Mouse (Mus musculus): Measurements from ENCODE around the gene Slc23a4.

Slc23a4 gene

DNA sequence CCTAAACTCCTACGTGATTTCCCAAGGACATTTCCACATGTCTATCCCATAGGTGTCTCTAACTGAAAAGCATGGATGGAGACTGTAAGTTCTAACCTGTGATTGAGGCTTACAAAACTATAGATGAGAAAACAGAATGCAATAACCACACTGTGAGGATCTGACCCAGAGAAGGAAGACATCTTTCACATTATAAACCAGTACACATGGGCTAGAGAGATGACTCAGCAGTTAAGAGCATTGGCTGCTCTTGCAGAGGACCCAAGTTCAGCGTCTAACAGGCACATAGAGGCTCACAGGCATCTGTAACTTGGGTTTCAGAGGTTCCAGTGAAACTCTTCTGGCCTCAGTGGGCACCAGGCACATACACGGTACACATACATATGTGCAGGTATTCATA, 73.7 kb downstream of the Slc23a4 start:
- TF ChIP-seq CTCF (conservative IDR thresholded peaks at IDR 0.05; ENCODE audit: low read length) = no peak
- TF ChIP-seq NANOG (IDR thresholded peaks at IDR 0.05; ENCODE audit: borderline replicate concordance, low read length) = no peak
- TF ChIP-seq POU5F1 (IDR thresholded peaks at IDR 0.05; ENCODE audit: borderline replicate concordance, low read length) = no peak
- Histone ChIP-seq H3K27me3 (ENCODE audit: insufficient read depth, low read length) (peaks cover 23% of the 10 kb centered on the region), H3K9me3 (ENCODE audit: low read length) (no peaks in the 10 kb centered on the region), H3K4me3 (replicated peaks; ENCODE audit: low read length) (no peak overlapping the region), H3K4me1 (replicated peaks; ENCODE audit: low read depth, low read length) (peaks cover 35% of the 10 kb centered on the region), H3K36me3 (ENCODE audit: insufficient read depth, low read length) (no peaks in the 10 kb centered on the region)

DNA sequence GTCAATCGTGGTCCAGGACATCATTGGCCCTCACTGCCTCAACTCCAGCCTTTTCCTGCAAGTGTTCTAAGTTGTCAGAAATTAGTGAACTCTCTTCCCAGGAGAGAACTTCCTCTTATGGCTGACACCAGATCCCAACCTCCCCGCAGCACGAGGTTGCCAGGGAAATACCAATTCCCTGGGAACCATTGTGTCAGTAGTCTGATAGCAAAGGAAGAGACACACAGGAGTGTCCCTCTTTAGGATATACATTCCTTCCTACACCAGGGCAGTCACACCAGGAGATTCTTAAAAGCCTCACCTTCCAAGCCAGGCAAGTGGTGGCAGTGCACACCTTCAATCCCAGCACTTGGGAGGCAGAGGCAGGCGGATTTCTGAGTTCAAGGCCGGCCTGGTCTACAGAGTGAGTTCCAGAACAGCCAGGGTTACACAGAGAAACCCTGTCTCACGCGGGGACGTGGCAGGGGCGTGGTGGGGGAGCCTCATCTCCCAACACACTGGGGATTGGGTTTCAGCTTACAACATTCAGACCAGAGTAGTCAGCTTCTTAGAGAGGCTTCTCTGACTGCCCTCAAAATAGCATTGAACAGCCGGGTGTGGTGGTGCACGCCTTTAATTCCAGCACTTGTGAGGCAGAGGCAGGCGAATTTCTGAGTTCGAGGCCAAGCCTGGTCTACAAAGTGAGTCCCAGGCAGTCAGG, 74.7 kb downstream of the Slc23a4 start:
- TF ChIP-seq POU5F1 (IDR thresholded peaks at IDR 0.05; ENCODE audit: borderline replicate concordance, low read length) (no peak), CTCF (conservative IDR thresholded peaks at IDR 0.05; ENCODE audit: low read length) (no peak), NANOG (IDR thresholded peaks at IDR 0.05; ENCODE audit: borderline replicate concordance, low read length) (no peak)
- Histone ChIP-seq H3K27me3 (ENCODE audit: insufficient read depth, low read length) (peaks cover 22% of the 10 kb centered on the region), H3K4me3 (replicated peaks; ENCODE audit: low read length) (no peak overlapping the region), H3K4me1 (replicated peaks; ENCODE audit: low read depth, low read length) (peaks cover 26% of the 10 kb centered on the region), H3K9me3 (ENCODE audit: low read length) (no peaks in the 10 kb centered on the region), H3K36me3 (ENCODE audit: insufficient read depth, low read length) (peaks cover 9% of the 10 kb centered on the region)

DNA sequence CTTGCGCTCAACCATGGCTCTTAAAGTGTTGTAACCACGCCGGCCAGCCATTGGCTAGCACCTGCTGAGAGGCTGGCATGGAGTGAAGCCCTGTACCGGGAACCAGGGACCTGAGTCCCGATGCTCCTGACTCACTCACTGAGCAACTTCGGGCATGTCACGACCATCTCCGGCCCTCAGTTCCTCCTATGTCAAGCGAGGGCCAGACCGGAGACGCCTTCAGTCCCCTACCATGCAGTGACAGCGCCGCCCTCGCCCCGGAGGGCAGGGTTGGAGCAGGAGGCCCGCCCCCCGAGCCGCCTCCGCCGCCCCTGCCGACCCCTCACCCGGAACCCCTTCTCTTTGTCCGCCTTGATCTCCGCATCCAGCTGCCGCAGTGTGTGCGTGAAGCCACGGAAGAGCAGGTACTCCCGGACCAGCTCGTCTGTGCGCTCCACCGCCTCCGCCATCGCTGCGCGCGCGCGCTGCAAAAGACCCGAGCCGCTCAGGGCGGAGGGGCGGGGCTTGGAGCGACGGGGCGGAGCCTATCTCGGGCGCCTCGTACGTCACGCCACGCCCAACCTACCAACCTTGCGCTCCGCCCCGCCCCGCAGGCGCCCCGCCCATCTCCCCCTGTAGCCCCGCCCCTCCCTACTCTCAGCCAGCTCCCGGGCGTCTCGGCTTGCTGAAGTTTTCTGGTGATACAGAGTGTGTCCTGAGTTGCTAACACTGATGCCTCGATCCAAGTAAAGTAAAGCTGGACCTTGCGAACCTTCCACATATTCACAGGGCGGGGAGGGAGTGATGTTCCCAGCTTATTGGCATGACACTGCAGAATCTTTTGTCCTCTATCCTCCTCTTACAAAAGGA, 77.6 kb downstream of the Slc23a4 start, which contains the start of gene Wdr91:
Gene Wdr91, minus strand, starts transcription at position 506 of the 849 bp plus-strand sequence.
- H3K27me3 ChIP-seq (ENCODE audit: insufficient read depth, low read length) = peaks cover 32% of the 10 kb centered on the region
- peaks cover 23% of the 10 kb centered on the region for H3K4me1 ChIP-seq (replicated peaks; ENCODE audit: low read depth, low read length)
- peak within 1 kb of the TSS; percentile 91 for H3K4me3 ChIP-seq (replicated peaks; ENCODE audit: low read length)
- TF ChIP-seq CTCF (conservative IDR thresholded peaks at IDR 0.05; ENCODE audit: low read length) (no peak), NANOG (IDR thresholded peaks at IDR 0.05; ENCODE audit: borderline replicate concordance, low read length) (no peak), POU5F1 (IDR thresholded peaks at IDR 0.05; ENCODE audit: borderline replicate concordance, low read length) (no peak)
- peaks cover 37% of the 10 kb centered on the region for H3K36me3 ChIP-seq (ENCODE audit: insufficient read depth, low read length)
- no peaks in the 10 kb centered on the region for H3K9me3 ChIP-seq (ENCODE audit: low read length)

DNA sequence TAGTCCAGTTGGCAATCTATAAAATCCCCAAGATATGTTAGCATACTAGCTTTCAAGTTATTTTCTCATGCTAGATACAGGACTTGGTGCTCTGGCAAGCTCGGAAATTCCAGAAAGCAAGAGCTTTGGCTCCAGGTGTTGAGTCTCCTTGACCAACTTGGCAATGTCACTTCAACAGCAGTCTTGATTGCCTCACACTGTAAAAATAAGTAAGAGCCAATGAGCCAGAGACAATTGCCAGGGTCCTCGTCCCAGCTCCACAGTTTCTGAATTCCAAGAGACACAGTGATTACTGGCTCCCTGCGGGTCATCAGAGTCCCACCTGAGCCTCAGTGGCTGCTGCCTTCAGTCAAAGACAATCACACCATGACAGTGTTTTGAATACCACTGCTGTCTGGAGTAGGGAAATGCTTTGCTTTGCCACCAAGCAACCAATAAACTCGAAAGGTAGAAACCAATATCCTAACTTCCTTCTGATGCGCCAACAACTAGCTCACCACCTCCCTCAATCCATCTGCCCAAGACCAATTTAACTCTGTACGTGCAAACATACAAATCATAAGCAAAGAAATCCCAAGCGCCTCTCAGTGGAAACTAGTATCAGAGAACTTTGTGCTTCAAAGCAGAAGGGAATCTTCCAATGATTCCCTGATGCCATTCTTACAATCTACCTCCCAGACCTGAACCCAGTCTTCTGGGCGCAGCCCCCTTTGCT, 78.4 kb downstream of the Slc23a4 start:
- Histone ChIP-seq H3K4me3 (replicated peaks; ENCODE audit: low read length) (peak overlapping the region; percentile 91), H3K4me1 (replicated peaks; ENCODE audit: low read depth, low read length) (peaks cover 23% of the 10 kb centered on the region), H3K36me3 (ENCODE audit: insufficient read depth, low read length) (peaks cover 45% of the 10 kb centered on the region), H3K27me3 (ENCODE audit: insufficient read depth, low read length) (peaks cover 40% of the 10 kb centered on the region), H3K9me3 (ENCODE audit: low read length) (no peaks in the 10 kb centered on the region)
- TF ChIP-seq NANOG (IDR thresholded peaks at IDR 0.05; ENCODE audit: borderline replicate concordance, low read length) (no peak), POU5F1 (IDR thresholded peaks at IDR 0.05; ENCODE audit: borderline replicate concordance, low read length) (no peak), CTCF (conservative IDR thresholded peaks at IDR 0.05; ENCODE audit: low read length) (no peak)

DNA sequence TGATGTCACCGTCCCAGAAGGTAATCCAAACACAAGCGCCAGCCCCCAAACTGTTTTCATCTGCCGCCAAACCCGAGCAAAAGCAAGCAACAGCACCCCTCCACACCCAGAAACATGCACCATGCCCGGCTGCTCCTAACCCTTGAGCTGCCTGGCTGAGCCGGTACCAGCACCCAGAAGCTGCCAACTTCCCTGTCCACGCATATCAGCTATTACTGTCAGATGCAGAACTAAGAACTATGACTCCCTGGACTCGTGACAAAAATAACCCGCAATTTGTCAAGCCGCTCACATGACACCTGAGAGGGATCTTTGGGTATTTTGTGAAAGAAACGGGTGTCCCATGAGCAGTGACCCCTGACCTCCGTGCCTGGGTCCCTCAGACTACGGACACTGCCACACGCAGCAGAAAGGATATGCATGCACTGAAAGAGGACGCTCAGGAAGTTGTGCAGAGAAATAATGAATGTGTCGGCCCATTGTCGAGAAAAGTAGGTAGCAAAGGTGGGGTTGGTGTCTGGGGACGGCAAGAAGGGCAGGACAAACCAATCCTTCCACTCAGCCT, 80.4 kb downstream of the Slc23a4 start:
- no peaks in the 10 kb centered on the region for H3K9me3 ChIP-seq (ENCODE audit: low read length)
- H3K4me3 ChIP-seq (replicated peaks; ENCODE audit: low read length) = no peak overlapping the region
- H3K4me1 ChIP-seq (replicated peaks; ENCODE audit: low read depth, low read length) = peaks cover 11% of the 10 kb centered on the region
- H3K36me3 ChIP-seq (ENCODE audit: insufficient read depth, low read length) = peaks cover 64% of the 10 kb centered on the region
- TF ChIP-seq CTCF (conservative IDR thresholded peaks at IDR 0.05; ENCODE audit: low read length) = no peak
- TF ChIP-seq NANOG (IDR thresholded peaks at IDR 0.05; ENCODE audit: borderline replicate concordance, low read length) = no peak
- TF ChIP-seq POU5F1 (IDR thresholded peaks at IDR 0.05; ENCODE audit: borderline replicate concordance, low read length) = no peak
- H3K27me3 ChIP-seq (ENCODE audit: insufficient read depth, low read length) = peaks cover 53% of the 10 kb centered on the region

DNA sequence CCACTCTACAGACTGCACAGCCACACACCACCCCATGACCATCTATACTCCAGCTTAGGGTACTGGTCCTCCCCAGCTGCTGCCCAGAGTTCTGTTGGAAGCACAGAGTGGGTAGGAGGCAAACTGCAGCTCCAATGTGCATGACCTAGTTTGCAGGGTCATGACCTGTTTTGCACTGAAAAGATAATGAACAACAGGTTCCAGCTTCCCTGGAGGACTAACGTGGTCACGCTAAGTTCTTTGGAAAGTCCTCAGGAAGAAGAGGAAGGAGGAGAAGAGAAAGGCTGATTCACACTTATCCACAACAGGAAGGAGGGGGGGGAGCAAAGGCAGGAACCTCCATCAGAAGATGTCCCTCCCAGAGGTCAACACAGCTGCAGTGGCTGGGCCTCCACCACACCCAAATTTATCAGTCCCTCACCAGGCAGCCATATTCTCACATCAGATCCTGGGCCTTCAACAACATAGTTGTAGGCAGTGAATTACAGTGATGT, 81.0 kb downstream of the Slc23a4 start:
- no peaks in the 10 kb centered on the region for H3K9me3 ChIP-seq (ENCODE audit: low read length)
- H3K27me3 ChIP-seq (ENCODE audit: insufficient read depth, low read length) = peaks cover 59% of the 10 kb centered on the region
- peaks cover 16% of the 10 kb centered on the region for H3K4me1 ChIP-seq (replicated peaks; ENCODE audit: low read depth, low read length)
- TF ChIP-seq CTCF (conservative IDR thresholded peaks at IDR 0.05; ENCODE audit: low read length) = no peak
- no peak for TF ChIP-seq POU5F1 (IDR thresholded peaks at IDR 0.05; ENCODE audit: borderline replicate concordance, low read length)
- no peak overlapping the region for H3K4me3 ChIP-seq (replicated peaks; ENCODE audit: low read length)
- peaks cover 70% of the 10 kb centered on the region for H3K36me3 ChIP-seq (ENCODE audit: insufficient read depth, low read length)

DNA sequence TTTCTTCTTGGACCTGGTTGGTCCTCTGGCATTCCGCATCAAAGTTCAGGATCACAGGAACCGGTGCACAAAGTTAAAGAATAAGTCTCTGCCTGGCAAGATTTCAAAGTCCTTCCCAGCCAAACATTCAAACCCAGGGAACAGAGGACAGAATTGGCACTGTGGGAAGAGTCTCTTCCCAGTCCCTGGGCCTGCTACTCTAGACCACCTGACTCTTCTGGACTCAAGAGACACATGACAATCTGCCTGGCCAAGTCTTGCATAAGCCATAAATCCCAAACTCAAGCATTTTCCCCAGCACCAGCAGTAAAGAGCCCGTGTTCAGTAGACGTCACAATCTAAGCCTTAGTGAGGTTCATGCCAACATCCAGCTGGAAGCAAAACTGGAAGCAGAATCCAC, 81.5 kb downstream of the Slc23a4 start:
- Histone ChIP-seq H3K27me3 (ENCODE audit: insufficient read depth, low read length) (peaks cover 64% of the 10 kb centered on the region), H3K4me3 (replicated peaks; ENCODE audit: low read length) (no peak overlapping the region), H3K36me3 (ENCODE audit: insufficient read depth, low read length) (peaks cover 76% of the 10 kb centered on the region), H3K4me1 (replicated peaks; ENCODE audit: low read depth, low read length) (peaks cover 21% of the 10 kb centered on the region), H3K9me3 (ENCODE audit: low read length) (no peaks in the 10 kb centered on the region)
- no peak for TF ChIP-seq CTCF (conservative IDR thresholded peaks at IDR 0.05; ENCODE audit: low read length)

DNA sequence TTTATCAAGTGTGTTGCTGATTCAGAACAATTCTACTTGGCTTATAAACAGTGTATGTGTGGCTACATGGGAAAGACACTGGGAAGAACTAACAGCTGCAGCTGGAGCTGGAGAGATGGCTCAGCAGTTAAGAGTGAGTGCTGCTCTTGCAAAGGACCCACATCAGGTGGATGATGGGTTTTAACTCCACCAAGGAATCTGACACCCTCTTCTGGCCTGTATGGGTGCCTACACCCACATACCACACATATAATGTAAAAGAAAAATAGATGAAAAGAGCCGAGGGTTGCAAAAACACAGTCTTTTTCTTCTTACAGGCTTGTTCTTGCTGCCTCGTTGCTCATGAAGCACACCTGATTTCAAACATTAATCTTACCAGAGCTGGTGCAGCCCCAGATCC, 82.1 kb downstream of the Slc23a4 start:
- H3K4me1 ChIP-seq (replicated peaks; ENCODE audit: low read depth, low read length) = peaks cover 24% of the 10 kb centered on the region
- no peak for TF ChIP-seq CTCF (conservative IDR thresholded peaks at IDR 0.05; ENCODE audit: low read length)
- TF ChIP-seq POU5F1 (IDR thresholded peaks at IDR 0.05; ENCODE audit: borderline replicate concordance, low read length) = no peak
- TF ChIP-seq NANOG (IDR thresholded peaks at IDR 0.05; ENCODE audit: borderline replicate concordance, low read length) = no peak
- H3K9me3 ChIP-seq (ENCODE audit: low read length) = no peaks in the 10 kb centered on the region
- H3K36me3 ChIP-seq (ENCODE audit: insufficient read depth, low read length) = peaks cover 79% of the 10 kb centered on the region
- H3K27me3 ChIP-seq (ENCODE audit: insufficient read depth, low read length) = peaks cover 64% of the 10 kb centered on the region
- no peak overlapping the region for H3K4me3 ChIP-seq (replicated peaks; ENCODE audit: low read length)
